Mouse (Mus musculus): ENCODE measurements around the gene Ccdc141. TPM values are rescaled to one million over a fixed set of nuclear protein-coding genes. Genes with fewer than 3 reads are reported as not detected.

Ccdc141 gene
- total RNA-seq, 1 experiment = 3.3 TPM

- DNase-seq (ENCODE audit: low read depth, low spot score) = no peak
- Histone ChIP-seq H3K9ac (ENCODE audit: insufficient read depth, low read depth, low read length, poor library complexity, severe bottlenecking) (no peak overlapping the region), H3K4me1 (ENCODE audit: control insufficient read depth in 2 of 2, insufficient read depth in 2 of 2, low read length in 2 of 2, poor library complexity in 1 of 2) (peaks cover 0 to 2% of the 10 kb centered on the region in 2 experiments; a peak in 1 of 4 replicates), H3K4me3 (ENCODE audit: insufficient read depth in 1 of 2, low read depth in 1 of 2, low read length in 2 of 2, poor library complexity in 1 of 2, severe bottlenecking in 1 of 2) (no peak overlapping the region), H3K36me3 (ENCODE audit: control insufficient read depth, insufficient read depth, low read length, poor library complexity, severe bottlenecking) (no peaks in the 10 kb centered on the region), H3K27ac (ENCODE audit: insufficient read depth, low read depth, low read length, poor library complexity, severe bottlenecking) (no peak overlapping the region), H3K9me3 (ENCODE audit: control insufficient read depth, insufficient read depth, low read depth, low read length) (no peaks in the 10 kb centered on the region)
- no peak for TF ChIP-seq HCFC1 (IDR thresholded peaks at IDR 0.05; ENCODE audit: borderline replicate concordance, insufficient read depth, low read length)
- TF ChIP-seq CHD2 (IDR thresholded peaks at IDR 0.05; ENCODE audit: low read depth, low read length) = no peak
- no peak for TF ChIP-seq MAFK (IDR thresholded peaks at IDR 0.05; ENCODE audit: insufficient read depth, low read depth, low read length)
- TF ChIP-seq ZNF384 (IDR thresholded peaks at IDR 0.05; ENCODE audit: low read depth, low read length) = no peak
- TF ChIP-seq ZC3H11A (IDR thresholded peaks at IDR 0.05; ENCODE audit: borderline replicate concordance, low read depth, low read length) = no peak
- in situ Hi-C loops (cut with MboI; ENCODE audit: low sequenced_read_pairs in 2 of 2, unreplicated experiment in 2 of 2) = no loop called here
These were observed 35.5 kb downstream of the Ccdc141 start for GRCm38 (mm10) chr2:77134906-77135305.

- Histone ChIP-seq H3K36me3 (ENCODE audit: control insufficient read depth, insufficient read depth, low read length, poor library complexity, severe bottlenecking) (no peaks in the 10 kb centered on the region), H3K27ac (ENCODE audit: insufficient read depth, low read depth, low read length, poor library complexity, severe bottlenecking) (no peak overlapping the region), H3K4me3 (ENCODE audit: insufficient read depth in 1 of 2, low read depth in 1 of 2, low read length in 2 of 2, poor library complexity in 1 of 2, severe bottlenecking in 1 of 2) (no peak overlapping the region), H3K4me1 (ENCODE audit: control insufficient read depth in 2 of 2, insufficient read depth in 2 of 2, low read length in 2 of 2, poor library complexity in 1 of 2) (peaks cover 0 to 2% of the 10 kb centered on the region in 2 experiments; a peak in 1 of 4 replicates), H3K9me3 (ENCODE audit: control insufficient read depth, insufficient read depth, low read depth, low read length) (no peaks in the 10 kb centered on the region), H3K9ac (ENCODE audit: insufficient read depth, low read depth, low read length, poor library complexity, severe bottlenecking) (no peak overlapping the region)
- in situ Hi-C loops (cut with MboI; ENCODE audit: low sequenced_read_pairs in 2 of 2, unreplicated experiment in 2 of 2) = no loop called here
- no peak for TF ChIP-seq MAFK (IDR thresholded peaks at IDR 0.05; ENCODE audit: insufficient read depth, low read depth, low read length)
- TF ChIP-seq HCFC1 (IDR thresholded peaks at IDR 0.05; ENCODE audit: borderline replicate concordance, insufficient read depth, low read length) = no peak
- no peak for TF ChIP-seq ZC3H11A (IDR thresholded peaks at IDR 0.05; ENCODE audit: borderline replicate concordance, low read depth, low read length)
- TF ChIP-seq ZNF384 (IDR thresholded peaks at IDR 0.05; ENCODE audit: low read depth, low read length) = no peak
- TF ChIP-seq CHD2 (IDR thresholded peaks at IDR 0.05; ENCODE audit: low read depth, low read length) = no peak
- no peak for DNase-seq (ENCODE audit: low read depth, low spot score)
These were observed 37.0 kb downstream of the Ccdc141 start for GRCm38 (mm10) chr2:77133407-77133806.

- no peak for DNase-seq (ENCODE audit: low read depth, low spot score)
- in situ Hi-C loops (cut with MboI; ENCODE audit: low sequenced_read_pairs in 2 of 2, unreplicated experiment in 2 of 2) = no loop called here
- TF ChIP-seq ZC3H11A (IDR thresholded peaks at IDR 0.05; ENCODE audit: borderline replicate concordance, low read depth, low read length) (no peak), HCFC1 (IDR thresholded peaks at IDR 0.05; ENCODE audit: borderline replicate concordance, insufficient read depth, low read length) (no peak), CHD2 (IDR thresholded peaks at IDR 0.05; ENCODE audit: low read depth, low read length) (no peak), ZNF384 (IDR thresholded peaks at IDR 0.05; ENCODE audit: low read depth, low read length) (no peak), MAFK (IDR thresholded peaks at IDR 0.05; ENCODE audit: insufficient read depth, low read depth, low read length) (no peak)
- Histone ChIP-seq H3K4me1 (ENCODE audit: control insufficient read depth in 2 of 2, insufficient read depth in 2 of 2, low read length in 2 of 2, poor library complexity in 1 of 2) (no peaks in the 10 kb centered on the region), H3K36me3 (ENCODE audit: control insufficient read depth, insufficient read depth, low read length, poor library complexity, severe bottlenecking) (no peaks in the 10 kb centered on the region), H3K9me3 (ENCODE audit: control insufficient read depth, insufficient read depth, low read depth, low read length) (no peaks in the 10 kb centered on the region), H3K27ac (ENCODE audit: insufficient read depth, low read depth, low read length, poor library complexity, severe bottlenecking) (no peak overlapping the region), H3K9ac (ENCODE audit: insufficient read depth, low read depth, low read length, poor library complexity, severe bottlenecking) (no peak overlapping the region), H3K4me3 (ENCODE audit: insufficient read depth in 1 of 2, low read depth in 1 of 2, low read length in 2 of 2, poor library complexity in 1 of 2, severe bottlenecking in 1 of 2) (no peak overlapping the region)
These were observed 43.5 kb downstream of the Ccdc141 start for GRCm38 (mm10) chr2:77126939-77127338.

GRCm38 (mm10) chr2:77118102-77118501 lies 52.3 kb downstream of the Ccdc141 start:
- no peaks in the 10 kb centered on the region for H3K9me3 ChIP-seq (ENCODE audit: control insufficient read depth, insufficient read depth, low read depth, low read length)
- TF ChIP-seq CHD2 (IDR thresholded peaks at IDR 0.05; ENCODE audit: low read depth, low read length) (no peak), MAFK (IDR thresholded peaks at IDR 0.05; ENCODE audit: insufficient read depth, low read depth, low read length) (no peak), ZC3H11A (IDR thresholded peaks at IDR 0.05; ENCODE audit: borderline replicate concordance, low read depth, low read length) (no peak), HCFC1 (IDR thresholded peaks at IDR 0.05; ENCODE audit: borderline replicate concordance, insufficient read depth, low read length) (no peak), ZNF384 (IDR thresholded peaks at IDR 0.05; ENCODE audit: low read depth, low read length) (no peak)
- no peak overlapping the region for H3K27ac ChIP-seq (ENCODE audit: insufficient read depth, low read depth, low read length, poor library complexity, severe bottlenecking)
- no peak overlapping the region for H3K9ac ChIP-seq (ENCODE audit: insufficient read depth, low read depth, low read length, poor library complexity, severe bottlenecking)
- no peak for DNase-seq (ENCODE audit: low read depth, low spot score)
- no peaks in the 10 kb centered on the region for H3K36me3 ChIP-seq (ENCODE audit: control insufficient read depth, insufficient read depth, low read length, poor library complexity, severe bottlenecking)
- H3K4me3 ChIP-seq (ENCODE audit: insufficient read depth in 1 of 2, low read depth in 1 of 2, low read length in 2 of 2, poor library complexity in 1 of 2, severe bottlenecking in 1 of 2) = no peak overlapping the region
- H3K4me1 ChIP-seq (ENCODE audit: control insufficient read depth in 2 of 2, insufficient read depth in 2 of 2, low read length in 2 of 2, poor library complexity in 1 of 2) = peaks cover 2 to 12% of the 10 kb centered on the region in 2 experiments; a peak in 1 of 4 replicates
- in situ Hi-C loops (cut with MboI; ENCODE audit: low sequenced_read_pairs in 2 of 2, unreplicated experiment in 2 of 2) = no loop called here

GRCm38 (mm10) chr2:77114335-77114734 lies 56.1 kb downstream of the Ccdc141 start:
- no peak for DNase-seq (ENCODE audit: low read depth, low spot score)
- in situ Hi-C loops (cut with MboI; ENCODE audit: low sequenced_read_pairs in 2 of 2, unreplicated experiment in 2 of 2) = no loop called here
- no peak overlapping the region for H3K4me3 ChIP-seq (ENCODE audit: insufficient read depth in 1 of 2, low read depth in 1 of 2, low read length in 2 of 2, poor library complexity in 1 of 2, severe bottlenecking in 1 of 2)
- peaks cover 2 to 12% of the 10 kb centered on the region in 2 experiments; a peak in 1 of 4 replicates for H3K4me1 ChIP-seq (ENCODE audit: control insufficient read depth in 2 of 2, insufficient read depth in 2 of 2, low read length in 2 of 2, poor library complexity in 1 of 2)
- TF ChIP-seq HCFC1 (IDR thresholded peaks at IDR 0.05; ENCODE audit: borderline replicate concordance, insufficient read depth, low read length) (no peak), ZNF384 (IDR thresholded peaks at IDR 0.05; ENCODE audit: low read depth, low read length) (no peak), ZC3H11A (IDR thresholded peaks at IDR 0.05; ENCODE audit: borderline replicate concordance, low read depth, low read length) (no peak), MAFK (IDR thresholded peaks at IDR 0.05; ENCODE audit: insufficient read depth, low read depth, low read length) (no peak), CHD2 (IDR thresholded peaks at IDR 0.05; ENCODE audit: low read depth, low read length) (no peak)
- H3K9ac ChIP-seq (ENCODE audit: insufficient read depth, low read depth, low read length, poor library complexity, severe bottlenecking) = no peak overlapping the region
- no peak overlapping the region for H3K27ac ChIP-seq (ENCODE audit: insufficient read depth, low read depth, low read length, poor library complexity, severe bottlenecking)
- no peaks in the 10 kb centered on the region for H3K9me3 ChIP-seq (ENCODE audit: control insufficient read depth, insufficient read depth, low read depth, low read length)
- no peaks in the 10 kb centered on the region for H3K36me3 ChIP-seq (ENCODE audit: control insufficient read depth, insufficient read depth, low read length, poor library complexity, severe bottlenecking)

Data from ES-E14 (cell line).